Mouse (Mus musculus): Measurements from ENCODE around the gene Akap6. TPM values are rescaled to one million over a fixed set of nuclear protein-coding genes. Genes with fewer than 3 reads are reported as not detected.
A peak's percentile ranks its signal among the peaks of the same experiment; 100 is the strongest.

The Akap6 gene
- polyA plus RNA-seq, 1 experiment from 2014 or later = 4.3 TPM

DNA sequence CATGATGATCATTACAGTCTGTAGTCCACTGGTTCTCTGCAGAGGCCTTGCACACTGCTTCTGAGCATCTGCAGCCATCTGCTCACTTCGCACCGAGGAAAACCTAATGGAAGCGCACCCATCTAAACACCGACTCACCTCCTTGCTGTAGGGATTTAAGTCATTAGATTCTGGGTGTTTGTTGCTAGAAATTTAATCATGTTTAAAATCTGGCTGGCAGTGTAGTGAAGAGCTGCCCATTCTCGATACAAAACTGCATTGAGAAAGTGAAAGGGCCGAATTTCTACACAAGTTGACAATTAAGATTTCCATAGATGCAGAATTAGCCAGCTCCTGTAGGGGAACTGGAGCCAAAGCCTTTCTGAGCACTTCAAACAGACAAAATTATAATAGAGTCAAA, 361.7 kb downstream of the Akap6 start:
- Histone ChIP-seq H3K4me1 (peaks cover 48% of the 10 kb centered on the region), H3K36me3 (replicated peaks) (no peaks in the 10 kb centered on the region), H3K27me3 (replicated peaks; ENCODE audit: low read depth, poor library complexity, severe bottlenecking) (no peaks in the 10 kb centered on the region), H3K27ac (replicated peaks) (peak overlapping the region; percentile 44), H3K9me3 (no peaks in the 10 kb centered on the region), H3K4me3 (no peak overlapping the region)
- no peak for DNase-seq (ENCODE audit: low spot score)
- WGBS = 70% methylated on average over 6 of the region's 6 CpGs

GRCm38 (mm10) chr12:53061466-53062124, 362.4 kb downstream of the Akap6 start:
- peak; percentile 56 for DNase-seq (ENCODE audit: low spot score)
- peaks cover 52% of the 10 kb centered on the region for H3K4me1 ChIP-seq
- 9% methylated on average over 7 of the region's 7 CpGs for WGBS

DNA sequence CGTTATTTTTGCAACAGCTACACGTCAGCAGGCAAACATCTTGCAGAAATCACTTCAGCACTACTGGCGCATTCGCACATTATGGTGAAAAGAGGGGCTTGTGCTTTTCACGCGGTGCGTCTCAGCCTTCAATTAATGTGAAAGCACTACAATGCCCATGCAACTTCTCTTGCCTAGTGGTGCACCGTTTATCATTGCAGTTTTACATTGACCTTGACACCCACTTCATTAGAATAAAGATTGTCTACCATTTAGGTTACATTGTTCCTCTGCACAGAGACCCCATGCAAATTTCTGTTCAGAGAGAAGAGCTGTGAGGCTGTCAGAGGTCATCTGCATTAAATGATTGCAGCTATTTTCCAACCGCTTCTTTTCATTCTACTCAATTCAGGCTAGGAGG, 363.8 kb downstream of the Akap6 start:
- no peaks in the 10 kb centered on the region for H3K27me3 ChIP-seq (replicated peaks; ENCODE audit: low read depth, poor library complexity, severe bottlenecking)
- 0 out of 2 replicates have a peak overlapping the region, but pooled peaks have one; percentile 44 for H3K27ac ChIP-seq (replicated peaks)
- WGBS = 51% methylated on average over 9 of the region's 9 CpGs
- H3K4me3 ChIP-seq = no peak overlapping the region
- H3K4me1 ChIP-seq = peaks cover 52% of the 10 kb centered on the region
- DNase-seq (ENCODE audit: low spot score) = peak; percentile 23
- no peaks in the 10 kb centered on the region for H3K36me3 ChIP-seq (replicated peaks)
- no peaks in the 10 kb centered on the region for H3K9me3 ChIP-seq

More at GRCm38 (mm10) chr12:53061466-53062124, 362.4 kb downstream of the Akap6 start:
- Histone ChIP-seq H3K9me3 (no peaks in the 10 kb centered on the region), H3K27ac (replicated peaks) (peak overlapping the region; percentile 44; the same call in 1 of the 2 replicates), H3K36me3 (replicated peaks) (no peaks in the 10 kb centered on the region), H3K4me3 (peak overlapping the region; percentile 41), H3K27me3 (replicated peaks; ENCODE audit: low read depth, poor library complexity, severe bottlenecking) (no peaks in the 10 kb centered on the region)

DNA sequence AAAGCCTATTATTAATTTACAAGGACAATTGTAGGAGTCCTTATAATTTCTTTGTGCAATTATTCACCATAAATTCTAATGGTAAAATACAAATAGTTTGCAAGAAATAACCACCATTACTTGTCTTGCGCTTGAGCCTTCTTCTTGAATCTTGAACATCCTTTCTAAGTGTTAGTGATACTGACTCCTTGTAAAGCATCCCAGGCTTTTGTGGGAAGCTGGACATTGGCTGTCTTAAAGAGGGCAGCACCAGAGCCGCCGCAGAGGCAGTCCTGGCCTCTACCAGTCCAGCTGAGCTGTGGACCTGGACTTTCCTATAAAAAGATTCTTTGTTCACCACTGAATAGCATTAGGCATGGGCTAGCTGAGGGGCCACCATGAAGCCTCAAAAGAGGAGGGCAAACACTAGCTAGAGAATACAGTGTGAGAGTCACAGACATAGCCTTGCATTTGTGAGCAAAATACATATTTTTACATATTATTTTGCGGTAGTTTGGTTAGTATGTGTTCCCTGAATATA, 365.1 kb downstream of the Akap6 start:
- no peaks in the 10 kb centered on the region for H3K27me3 ChIP-seq (replicated peaks; ENCODE audit: low read depth, poor library complexity, severe bottlenecking)
- no peaks in the 10 kb centered on the region for H3K9me3 ChIP-seq
- peak overlapping the region; percentile 66 for H3K27ac ChIP-seq (replicated peaks)
- 44% methylated on average over 4 of the region's 4 CpGs for WGBS
- H3K36me3 ChIP-seq (replicated peaks) = no peaks in the 10 kb centered on the region
- peak; percentile 46 for DNase-seq (ENCODE audit: low spot score)
- H3K4me1 ChIP-seq = peaks cover 52% of the 10 kb centered on the region
- H3K4me3 ChIP-seq = no peak overlapping the region

- H3K9me3 ChIP-seq = no peaks in the 10 kb centered on the region
- no peak overlapping the region for H3K4me3 ChIP-seq
- peaks cover 54% of the 10 kb centered on the region for H3K4me1 ChIP-seq
- DNase-seq (ENCODE audit: low spot score) = no peak
- peak overlapping the region; percentile 66 for H3K27ac ChIP-seq (replicated peaks)
- 48% methylated on average over 11 of the region's 11 CpGs for WGBS
- no peaks in the 10 kb centered on the region for H3K27me3 ChIP-seq (replicated peaks; ENCODE audit: low read depth, poor library complexity, severe bottlenecking)
- H3K36me3 ChIP-seq (replicated peaks) = no peaks in the 10 kb centered on the region
These were observed 366.0 kb downstream of the Akap6 start for GRCm38 (mm10) chr12:53065031-53065785.

GRCm38 (mm10) chr12:53066321-53066720, 367.1 kb downstream of the Akap6 start:
- H3K27ac ChIP-seq (replicated peaks) = 0 out of 2 replicates have a peak overlapping the region, but pooled peaks have one; percentile 14
- H3K36me3 ChIP-seq (replicated peaks) = no peaks in the 10 kb centered on the region
- no peaks in the 10 kb centered on the region for H3K9me3 ChIP-seq
- H3K27me3 ChIP-seq (replicated peaks; ENCODE audit: low read depth, poor library complexity, severe bottlenecking) = no peaks in the 10 kb centered on the region
- 84% methylated on average over 9 of the region's 9 CpGs for WGBS
- DNase-seq (ENCODE audit: low spot score) = no peak
- H3K4me3 ChIP-seq = no peak overlapping the region
- peaks cover 46% of the 10 kb centered on the region for H3K4me1 ChIP-seq

DNA sequence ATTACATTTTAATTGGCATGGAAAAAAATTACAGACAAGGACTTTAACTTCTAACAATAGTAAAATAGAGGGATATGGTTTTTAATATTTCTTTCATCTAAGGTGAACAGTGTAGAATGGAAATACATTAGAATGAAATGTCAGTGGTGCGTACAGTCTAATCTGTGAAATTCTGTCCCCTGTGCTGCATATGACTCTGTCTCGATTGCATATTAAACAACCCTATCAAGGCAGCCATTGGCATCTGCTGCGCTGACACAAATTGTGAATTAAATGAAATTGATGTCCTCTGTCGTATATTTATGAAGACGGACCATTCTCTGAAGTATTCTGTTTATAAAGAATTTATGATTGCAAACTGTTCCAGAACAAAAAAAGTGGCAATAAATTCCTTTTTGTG, 371.7 kb downstream of the Akap6 start:
- no peak overlapping the region for H3K27ac ChIP-seq (replicated peaks)
- no peaks in the 10 kb centered on the region for H3K27me3 ChIP-seq (replicated peaks; ENCODE audit: low read depth, poor library complexity, severe bottlenecking)
- no peak overlapping the region for H3K4me3 ChIP-seq
- no peaks in the 10 kb centered on the region for H3K36me3 ChIP-seq (replicated peaks)
- 91% methylated on average over 5 of the region's 5 CpGs for WGBS
- DNase-seq (ENCODE audit: low spot score) = no peak
- H3K9me3 ChIP-seq = no peaks in the 10 kb centered on the region
- H3K4me1 ChIP-seq = peaks cover 10% of the 10 kb centered on the region

GRCm38 (mm10) chr12:53076595-53077400, 377.6 kb downstream of the Akap6 start:
- Histone ChIP-seq H3K27ac (replicated peaks) (no peak overlapping the region), H3K4me1 (peaks cover 4% of the 10 kb centered on the region; the same call in 1 of the 2 replicates), H3K36me3 (replicated peaks) (no peaks in the 10 kb centered on the region), H3K9me3 (no peaks in the 10 kb centered on the region), H3K27me3 (replicated peaks; ENCODE audit: low read depth, poor library complexity, severe bottlenecking) (no peaks in the 10 kb centered on the region), H3K4me3 (no peak overlapping the region)
- DNase-seq (ENCODE audit: low spot score) = no peak
- 93% methylated on average over 3 of the region's 3 CpGs for WGBS

DNA sequence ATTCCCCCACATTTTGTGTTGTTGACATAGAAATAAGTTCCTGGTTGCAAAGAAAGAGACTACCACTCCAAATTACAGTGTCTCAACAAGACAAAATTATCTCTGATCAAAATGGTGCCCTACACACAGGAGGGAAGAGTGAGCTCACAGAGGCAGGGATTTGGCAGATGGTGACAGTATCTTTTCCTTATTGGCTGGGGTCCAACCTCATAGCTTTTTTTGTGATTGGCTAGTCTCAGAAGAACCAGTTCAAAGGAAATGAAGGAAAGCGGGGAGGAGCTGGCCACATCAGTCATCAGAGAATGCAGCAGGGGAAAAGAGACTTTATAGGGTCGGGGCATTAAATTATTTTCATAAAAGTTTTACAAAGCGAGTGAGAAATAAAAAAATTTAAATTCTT, 386.6 kb downstream of the Akap6 start:
- WGBS = 90% methylated on average over 3 of the region's 3 CpGs
- H3K27me3 ChIP-seq (replicated peaks; ENCODE audit: low read depth, poor library complexity, severe bottlenecking) = no peaks in the 10 kb centered on the region
- H3K4me1 ChIP-seq = no peaks in the 10 kb centered on the region
- no peak overlapping the region for H3K4me3 ChIP-seq
- no peaks in the 10 kb centered on the region for H3K9me3 ChIP-seq
- H3K36me3 ChIP-seq (replicated peaks) = no peaks in the 10 kb centered on the region
- no peak for DNase-seq (ENCODE audit: low spot score)
- H3K27ac ChIP-seq (replicated peaks) = no peak overlapping the region

GRCm38 (mm10) chr12:53112276-53112675, 413.1 kb downstream of the Akap6 start:
- no peaks in the 10 kb centered on the region for H3K4me1 ChIP-seq
- H3K4me3 ChIP-seq = no peak overlapping the region
- H3K27ac ChIP-seq (replicated peaks) = no peak overlapping the region
- H3K36me3 ChIP-seq (replicated peaks) = no peaks in the 10 kb centered on the region
- no peak for DNase-seq (ENCODE audit: low spot score)
- 71% methylated on average over 10 of the region's 10 CpGs for WGBS
- H3K9me3 ChIP-seq = no peaks in the 10 kb centered on the region
- H3K27me3 ChIP-seq (replicated peaks; ENCODE audit: low read depth, poor library complexity, severe bottlenecking) = no peaks in the 10 kb centered on the region

DNA sequence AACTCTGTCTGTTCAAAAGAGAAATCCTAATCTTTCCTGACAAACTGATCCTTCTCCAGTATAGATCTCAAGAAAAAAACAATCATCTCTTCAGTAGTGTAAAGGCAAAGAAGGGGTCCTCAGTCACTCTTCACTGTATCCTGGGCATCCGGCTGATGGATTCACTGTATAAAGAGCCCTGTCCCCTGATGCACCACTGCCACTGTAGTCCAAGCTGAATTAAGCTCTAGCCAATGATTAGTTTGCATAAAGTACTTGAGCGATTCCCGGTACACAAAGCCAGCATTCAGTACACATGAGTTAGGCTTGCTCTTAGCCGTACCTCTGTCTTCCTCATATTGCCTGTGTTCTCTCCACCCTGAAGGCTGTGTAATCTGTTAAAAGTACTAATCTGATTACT, 420.2 kb downstream of the Akap6 start:
- no peak for DNase-seq (ENCODE audit: low spot score)
- WGBS = 20% methylated on average over 4 of the region's 4 CpGs
- no peak overlapping the region for H3K27ac ChIP-seq (replicated peaks)

DNA sequence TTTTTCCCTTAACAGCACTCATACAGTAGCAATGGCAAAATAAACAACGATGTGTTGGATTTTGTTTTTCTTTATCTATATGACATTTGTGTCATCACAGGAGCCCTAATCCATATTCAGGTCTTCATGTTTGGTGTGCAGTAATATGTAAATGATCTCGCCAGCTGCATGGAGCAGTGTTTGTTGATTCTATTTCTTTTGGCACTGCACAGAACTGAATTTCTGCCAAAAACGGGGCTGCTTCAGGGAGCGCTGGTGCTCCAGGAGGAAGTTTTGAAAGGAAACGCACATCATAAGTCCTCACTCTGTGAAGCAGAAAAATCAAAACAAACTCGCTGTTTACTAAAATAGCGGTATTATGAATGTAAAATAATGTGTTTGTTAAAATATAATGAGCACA, 424.9 kb downstream of the Akap6 start:
- H3K27me3 ChIP-seq (replicated peaks; ENCODE audit: low read depth, poor library complexity, severe bottlenecking) = no peaks in the 10 kb centered on the region
- DNase-seq (ENCODE audit: low spot score) = no peak
- no peak overlapping the region for H3K4me3 ChIP-seq
- no peak overlapping the region for H3K27ac ChIP-seq (replicated peaks)
- 77% methylated on average over 7 of the region's 7 CpGs for WGBS
- H3K4me1 ChIP-seq = peaks cover 11% of the 10 kb centered on the region
- H3K9me3 ChIP-seq = 0 out of 2 replicates have a peak, but pooled peaks cover 2% of the 10 kb centered on the region
- no peaks in the 10 kb centered on the region for H3K36me3 ChIP-seq (replicated peaks)

More for the DNA sequence above, 420.2 kb downstream of the Akap6 start:
- no peaks in the 10 kb centered on the region for H3K27me3 ChIP-seq (replicated peaks; ENCODE audit: low read depth, poor library complexity, severe bottlenecking)
- H3K9me3 ChIP-seq = 0 out of 2 replicates have a peak, but pooled peaks cover 2% of the 10 kb centered on the region
- no peaks in the 10 kb centered on the region for H3K36me3 ChIP-seq (replicated peaks)
- peaks cover 8% of the 10 kb centered on the region for H3K4me1 ChIP-seq
- H3K4me3 ChIP-seq = no peak overlapping the region
